Mouse (Mus musculus): Measurements from ENCODE around the gene Ube4b. TPM values are rescaled to one million over a fixed set of nuclear protein-coding genes. Genes with fewer than 3 reads are reported as not detected.

The Ube4b gene
- polyA plus RNA-seq, 1 experiment from 2014 or later = 29.6 TPM

DNA sequence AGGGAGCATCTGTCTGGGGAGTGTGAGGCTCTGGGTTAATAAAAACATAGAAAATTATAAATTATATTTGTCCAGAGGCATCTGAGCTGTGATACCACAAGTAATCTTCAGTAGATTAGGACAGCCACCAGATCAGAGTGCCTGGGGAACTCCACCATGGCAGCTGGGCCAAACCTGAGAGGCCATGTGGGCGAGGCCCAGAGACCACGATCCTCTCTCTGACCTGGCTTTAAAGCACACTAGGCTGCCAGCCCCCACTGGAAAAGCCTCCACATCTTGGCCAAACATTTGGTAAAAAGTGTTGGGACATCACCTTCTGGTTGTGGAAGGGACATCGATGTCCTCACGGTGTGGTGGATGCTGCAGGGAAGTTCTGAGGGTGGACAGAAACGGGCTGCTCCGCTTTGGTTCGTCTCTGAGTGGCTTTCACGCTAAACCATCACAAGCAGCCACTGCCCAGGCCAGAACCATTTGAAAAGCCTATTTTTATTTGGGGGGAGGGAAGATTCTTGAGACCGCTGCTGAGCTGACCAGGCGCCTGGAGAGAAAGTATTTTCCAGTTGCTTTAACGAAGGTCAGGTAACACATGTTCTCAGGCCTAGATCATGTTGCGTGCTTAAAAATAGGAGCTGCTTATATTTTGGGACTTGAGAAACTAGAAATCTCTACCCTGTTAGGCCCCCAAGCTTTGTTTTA, 112.8 kb downstream of the Ube4b start:
- Histone ChIP-seq H3K27ac (replicated peaks in 1 of 2; ENCODE audit: control insufficient read depth in 1 of 2, insufficient read depth in 1 of 2, low read depth in 2 of 2, low read length in 2 of 2) (no peak overlapping the region), H3K4me1 (ENCODE audit: control insufficient read depth in 2 of 2, insufficient read depth in 2 of 2, low read length in 2 of 2) (peaks cover 5 to 6% of the 10 kb centered on the region in 2 experiments; a peak in 3 of 4 replicates), H3K4me3 (ENCODE audit: control insufficient read depth in 1 of 2, insufficient read depth in 1 of 2, low read depth in 1 of 2, low read length in 2 of 2) (no peak overlapping the region), H3K9me3 (ENCODE audit: control insufficient read depth, low read length) (no peaks in the 10 kb centered on the region), H3K36me3 (ENCODE audit: control insufficient read depth, insufficient read depth, low read length) (no peaks in the 10 kb centered on the region), H3K4me2 (ENCODE audit: low read length) (no peak overlapping the region), H3K27me3 (ENCODE audit: control insufficient read depth, insufficient read depth, low read length) (no peaks in the 10 kb centered on the region), H3K9ac (ENCODE audit: low read length) (no peak overlapping the region)
- no peak for ATAC-seq (ENCODE audit: insufficient number of reproducible peaks, insufficient read depth, low FRiP score, low read depth)
- 68% methylated on average over 12 of the region's 12 CpGs for WGBS

DNA sequence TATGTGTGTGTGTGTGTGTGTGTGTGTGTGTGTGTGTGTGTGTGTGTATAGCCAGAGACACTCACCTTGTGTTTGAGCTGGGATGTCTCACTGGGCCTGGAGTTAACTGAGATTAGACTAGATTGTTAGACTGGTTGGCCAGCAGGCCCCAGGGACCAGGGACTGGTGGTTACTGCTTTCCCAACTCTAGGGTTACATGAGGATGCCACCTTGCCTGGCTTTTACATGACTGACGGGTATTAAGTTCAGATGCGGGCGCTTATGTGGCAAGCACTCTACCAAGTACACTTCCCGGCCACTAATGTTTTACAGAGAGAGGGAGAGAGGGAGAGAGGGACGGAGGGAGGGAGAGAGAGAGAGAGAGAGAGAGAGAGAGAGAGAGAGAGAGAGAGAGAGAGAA, 114.6 kb downstream of the Ube4b start:
- Histone ChIP-seq H3K9ac (ENCODE audit: low read length) (no peak overlapping the region), H3K36me3 (ENCODE audit: control insufficient read depth, insufficient read depth, low read length) (no peaks in the 10 kb centered on the region), H3K9me3 (ENCODE audit: control insufficient read depth, low read length) (no peaks in the 10 kb centered on the region), H3K4me3 (ENCODE audit: control insufficient read depth in 1 of 2, insufficient read depth in 1 of 2, low read depth in 1 of 2, low read length in 2 of 2) (no peak overlapping the region), H3K27me3 (ENCODE audit: control insufficient read depth, insufficient read depth, low read length) (no peaks in the 10 kb centered on the region), H3K27ac (replicated peaks in 1 of 2; ENCODE audit: control insufficient read depth in 1 of 2, insufficient read depth in 1 of 2, low read depth in 2 of 2, low read length in 2 of 2) (no peak overlapping the region), H3K4me2 (ENCODE audit: low read length) (no peak overlapping the region), H3K4me1 (ENCODE audit: control insufficient read depth in 2 of 2, insufficient read depth in 2 of 2, low read length in 2 of 2) (peaks cover 6 to 11% of the 10 kb centered on the region in 2 experiments; a peak in 3 of 4 replicates)
- 88% methylated on average over 5 of the region's 5 CpGs for WGBS
- ATAC-seq (ENCODE audit: insufficient number of reproducible peaks, insufficient read depth, low FRiP score, low read depth) = no peak

DNA sequence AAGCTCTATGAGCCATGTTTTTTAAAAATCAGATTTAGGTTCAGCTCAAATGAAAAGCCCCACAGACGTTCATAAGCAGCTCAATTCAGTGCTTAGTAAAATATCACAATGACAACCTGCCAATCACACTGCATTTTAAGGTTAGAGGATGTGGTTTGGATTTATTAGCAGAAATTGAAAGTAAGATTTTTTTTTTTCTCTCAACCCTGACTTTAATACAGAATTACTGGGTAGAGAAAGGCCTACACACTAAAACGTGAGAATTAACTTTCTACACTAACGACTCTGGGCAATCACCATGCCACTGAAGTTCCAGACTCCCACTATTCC, 118.1 kb downstream of the Ube4b start:
- ATAC-seq (ENCODE audit: insufficient number of reproducible peaks, insufficient read depth, low FRiP score, low read depth) = no peak
- peak overlapping the region; percentile 65 to 95 for H3K4me3 ChIP-seq (ENCODE audit: control insufficient read depth in 1 of 2, insufficient read depth in 1 of 2, low read depth in 1 of 2, low read length in 2 of 2)

DNA sequence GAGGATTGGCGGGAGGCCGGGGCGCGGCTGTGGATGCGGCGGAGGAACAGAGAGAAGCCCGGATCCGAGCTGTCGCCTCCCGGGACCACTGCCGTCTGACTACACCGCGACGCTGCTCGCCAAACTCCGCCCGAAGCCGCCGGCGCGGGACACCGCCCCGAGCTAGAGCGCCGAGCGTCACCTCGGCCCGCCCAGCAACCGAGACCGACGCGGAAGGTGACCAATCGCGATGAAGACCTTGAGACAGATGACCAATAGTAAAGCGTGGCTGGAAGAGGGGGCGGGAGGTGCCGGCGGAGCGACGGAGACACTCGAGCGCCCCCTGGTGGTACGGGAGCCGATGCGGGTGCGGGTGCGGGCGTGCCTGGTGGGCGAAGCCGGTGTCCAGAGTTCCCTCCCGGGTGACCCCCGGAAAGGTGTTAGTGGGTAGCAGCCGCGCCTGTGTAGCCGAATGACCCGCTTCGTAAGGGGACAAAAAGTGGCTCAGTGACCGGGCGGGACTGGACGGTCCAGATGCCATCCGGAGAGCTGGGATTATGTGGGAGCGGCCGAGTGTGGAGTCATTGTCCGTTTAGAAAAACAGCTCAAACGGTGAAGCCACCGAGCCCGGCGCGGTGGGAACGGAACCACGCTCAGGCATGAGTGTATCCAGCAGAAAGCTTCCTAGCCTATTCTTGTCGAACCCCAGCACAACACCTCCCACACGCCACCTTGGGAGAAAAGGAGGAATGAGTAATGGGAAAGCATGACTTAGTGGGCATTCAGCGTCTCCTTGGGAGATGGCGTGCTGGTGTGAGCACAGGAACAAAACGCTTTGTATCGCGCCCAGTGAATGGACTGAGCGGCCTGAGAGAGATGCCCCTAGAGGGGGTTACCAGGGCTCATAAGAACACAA, 118.7 kb downstream of the Ube4b start, which contains the start of gene Kif1b:
Kif1b (minus strand) TSS at position 98 of the 895 bp plus-strand sequence.
- H3K4me3 ChIP-seq (ENCODE audit: control insufficient read depth in 1 of 2, insufficient read depth in 1 of 2, low read depth in 1 of 2, low read length in 2 of 2) = peak within 1 kb of the TSS; percentile 82 to 95
- ATAC-seq (ENCODE audit: insufficient number of reproducible peaks, insufficient read depth, low FRiP score, low read depth) = peak; percentile 96
- H3K27me3 ChIP-seq (ENCODE audit: control insufficient read depth, insufficient read depth, low read length) = no peaks in the 10 kb centered on the region
- H3K9me3 ChIP-seq (ENCODE audit: control insufficient read depth, low read length) = no peaks in the 10 kb centered on the region
- H3K27ac ChIP-seq (replicated peaks in 1 of 2; ENCODE audit: control insufficient read depth in 1 of 2, insufficient read depth in 1 of 2, low read depth in 2 of 2, low read length in 2 of 2) = peak within 1 kb of the TSS; percentile 89 to 96
- WGBS = under 1% methylated on average over 76 of the region's 79 CpGs
- peaks cover 3 to 34% of the 10 kb centered on the region in 2 experiments for H3K4me1 ChIP-seq (ENCODE audit: control insufficient read depth in 2 of 2, insufficient read depth in 2 of 2, low read length in 2 of 2)
- peak within 1 kb of the TSS; percentile 98 for H3K9ac ChIP-seq (ENCODE audit: low read length)
- peak within 1 kb of the TSS; percentile 84 for H3K4me2 ChIP-seq (ENCODE audit: low read length)
- no peaks in the 10 kb centered on the region for H3K36me3 ChIP-seq (ENCODE audit: control insufficient read depth, insufficient read depth, low read length)

More for the DNA sequence above, 118.1 kb downstream of the Ube4b start:
- H3K9me3 ChIP-seq (ENCODE audit: control insufficient read depth, low read length) = no peaks in the 10 kb centered on the region
- peak overlapping the region; percentile 84 for H3K4me2 ChIP-seq (ENCODE audit: low read length)
- H3K9ac ChIP-seq (ENCODE audit: low read length) = peak overlapping the region; percentile 77
- 63% methylated on average over 3 of the region's 3 CpGs for WGBS
- H3K27me3 ChIP-seq (ENCODE audit: control insufficient read depth, insufficient read depth, low read length) = no peaks in the 10 kb centered on the region
- H3K4me1 ChIP-seq (ENCODE audit: control insufficient read depth in 2 of 2, insufficient read depth in 2 of 2, low read length in 2 of 2) = peaks cover 3 to 28% of the 10 kb centered on the region in 2 experiments
- peak overlapping the region; percentile 87 to 89; a peak in 3 of 4 replicates for H3K27ac ChIP-seq (replicated peaks in 1 of 2; ENCODE audit: control insufficient read depth in 1 of 2, insufficient read depth in 1 of 2, low read depth in 2 of 2, low read length in 2 of 2)
- H3K36me3 ChIP-seq (ENCODE audit: control insufficient read depth, insufficient read depth, low read length) = no peaks in the 10 kb centered on the region

DNA sequence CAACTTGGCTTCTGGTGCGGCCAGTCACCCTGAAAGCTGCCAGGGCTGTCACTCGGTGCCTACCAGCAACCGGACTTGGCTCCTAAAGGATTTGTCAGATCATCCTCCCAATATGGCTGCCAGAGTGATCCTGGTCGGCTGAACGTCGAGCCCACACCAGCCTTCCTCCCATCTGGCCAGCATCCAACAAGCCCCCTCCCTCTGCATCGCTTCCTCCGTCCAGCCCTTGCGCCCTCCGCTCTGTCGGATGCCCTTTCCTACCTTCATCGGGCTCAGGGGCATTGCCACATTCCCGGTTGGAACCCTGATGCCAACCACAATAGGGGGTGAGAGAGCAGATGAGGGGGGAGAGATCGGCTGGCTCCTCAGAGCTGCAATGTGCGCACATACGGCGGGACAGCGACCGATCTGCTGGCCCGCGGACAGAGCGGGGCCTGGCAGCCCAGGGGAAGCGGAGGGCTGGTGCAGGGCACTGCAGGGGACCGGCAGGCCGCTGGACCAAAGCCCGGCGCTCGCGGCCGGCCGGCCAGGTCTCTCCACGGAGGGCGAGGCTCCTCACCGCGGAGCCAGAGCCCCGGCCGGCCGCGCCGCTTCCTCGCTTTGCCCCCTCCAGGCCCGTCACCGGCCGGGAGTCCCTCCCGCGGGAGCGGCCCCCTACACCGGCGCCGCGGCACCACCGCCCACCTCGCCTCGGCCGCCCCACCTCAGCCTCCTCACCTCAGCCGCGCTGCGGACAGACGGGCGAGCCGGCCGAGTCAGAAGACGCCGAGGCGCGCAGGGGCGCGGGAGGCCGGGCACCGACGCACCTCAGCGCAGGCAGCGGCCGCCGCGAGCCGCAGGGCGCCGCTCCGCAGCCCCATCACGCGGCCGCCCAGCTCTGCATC, 119.6 kb downstream of the Ube4b start:
- Histone ChIP-seq H3K36me3 (ENCODE audit: control insufficient read depth, insufficient read depth, low read length) (no peaks in the 10 kb centered on the region), H3K4me1 (ENCODE audit: control insufficient read depth in 2 of 2, insufficient read depth in 2 of 2, low read length in 2 of 2) (peaks cover 5 to 40% of the 10 kb centered on the region in 2 experiments), H3K27ac (replicated peaks in 1 of 2; ENCODE audit: control insufficient read depth in 1 of 2, insufficient read depth in 1 of 2, low read depth in 2 of 2, low read length in 2 of 2) (peak overlapping the region; percentile 89 to 96)

DNA sequence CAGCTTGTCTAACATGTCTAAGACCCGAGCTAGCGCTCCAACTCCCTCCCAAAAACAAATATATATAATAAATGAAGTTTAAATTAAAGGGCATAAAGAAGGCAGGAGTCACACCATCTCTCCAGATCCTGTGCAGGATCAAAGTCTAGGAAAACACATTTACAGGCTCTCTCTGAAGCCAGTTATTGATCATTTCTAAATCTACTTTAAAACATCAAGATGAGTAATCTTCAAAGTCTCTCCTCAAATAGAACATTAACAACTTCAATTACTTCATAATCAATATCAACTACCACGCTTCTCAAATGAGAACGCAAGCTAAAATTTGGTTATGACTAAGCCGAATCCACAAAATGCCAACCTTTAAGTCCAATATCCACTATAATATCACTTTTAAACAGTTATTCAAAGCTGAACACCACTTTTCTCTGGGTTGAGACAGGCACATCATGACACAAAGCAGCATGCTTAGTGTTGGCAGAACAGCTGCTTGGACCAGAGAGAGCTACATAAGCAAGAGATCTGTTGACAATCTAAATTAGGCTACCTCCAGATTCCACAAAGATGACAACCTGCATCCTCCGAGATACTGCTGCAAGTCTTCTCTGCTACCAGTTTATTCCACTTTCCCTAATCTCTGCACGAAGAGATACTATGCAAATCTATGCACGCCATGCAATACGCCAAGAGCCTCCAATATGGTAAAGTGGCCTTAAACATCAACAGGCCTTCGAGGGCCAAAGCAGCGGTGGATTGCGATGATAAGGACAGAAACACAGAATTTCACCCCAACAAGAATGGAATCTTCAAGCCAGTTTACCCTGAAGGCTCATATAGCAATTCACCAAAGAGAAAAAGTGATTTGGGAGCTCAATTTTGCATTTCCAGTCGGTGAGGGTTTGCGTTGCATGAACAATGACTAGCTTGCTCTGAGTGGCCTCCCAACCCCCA, 120.5 kb downstream of the Ube4b start:
- H3K27me3 ChIP-seq (ENCODE audit: control insufficient read depth, insufficient read depth, low read length) = no peaks in the 10 kb centered on the region
- no peak for ATAC-seq (ENCODE audit: insufficient number of reproducible peaks, insufficient read depth, low FRiP score, low read depth)
- H3K27ac ChIP-seq (replicated peaks in 1 of 2; ENCODE audit: control insufficient read depth in 1 of 2, insufficient read depth in 1 of 2, low read depth in 2 of 2, low read length in 2 of 2) = peak overlapping the region; percentile 89 to 96
- no peaks in the 10 kb centered on the region for H3K9me3 ChIP-seq (ENCODE audit: control insufficient read depth, low read length)
- peak overlapping the region; percentile 98 for H3K9ac ChIP-seq (ENCODE audit: low read length)
- WGBS = 34% methylated on average over 14 of the region's 14 CpGs
- peak overlapping the region; percentile 75 for H3K4me2 ChIP-seq (ENCODE audit: low read length)
- H3K4me3 ChIP-seq (ENCODE audit: control insufficient read depth in 1 of 2, insufficient read depth in 1 of 2, low read depth in 1 of 2, low read length in 2 of 2) = peak overlapping the region; percentile 82 to 95
- H3K36me3 ChIP-seq (ENCODE audit: control insufficient read depth, insufficient read depth, low read length) = no peaks in the 10 kb centered on the region
- H3K4me1 ChIP-seq (ENCODE audit: control insufficient read depth in 2 of 2, insufficient read depth in 2 of 2, low read length in 2 of 2) = peaks cover 11 to 50% of the 10 kb centered on the region in 2 experiments

More for the DNA sequence above, 119.6 kb downstream of the Ube4b start:
- Histone ChIP-seq H3K9me3 (ENCODE audit: control insufficient read depth, low read length) (no peaks in the 10 kb centered on the region), H3K9ac (ENCODE audit: low read length) (peak overlapping the region; percentile 98), H3K4me3 (ENCODE audit: control insufficient read depth in 1 of 2, insufficient read depth in 1 of 2, low read depth in 1 of 2, low read length in 2 of 2) (peak overlapping the region; percentile 82 to 95), H3K27me3 (ENCODE audit: control insufficient read depth, insufficient read depth, low read length) (no peaks in the 10 kb centered on the region), H3K4me2 (ENCODE audit: low read length) (peak overlapping the region; percentile 75)
- under 1% methylated on average over 49 of the region's 83 CpGs for WGBS
- peak; percentile 45 for ATAC-seq (ENCODE audit: insufficient number of reproducible peaks, insufficient read depth, low FRiP score, low read depth)
